Mouse (Mus musculus): Measurements from ENCODE around the gene Creb3l4.

- TF ChIP-seq POLR2A (IDR thresholded peaks at IDR 0.05; ENCODE audit: low read depth, low read length) (0 out of 2 replicates have a peak, but pooled peaks have one; percentile 68), CTCF (IDR thresholded peaks at IDR 0.05; ENCODE audit: borderline replicate concordance, insufficient read depth, low read length) (no peak)
These were observed 4.3 kb upstream of the Creb3l4 start for GRCm38 (mm10) chr3:90247630-90247959.
